Mouse (Mus musculus): ENCODE data around the gene March5.
"Not testable (repeated sequence)": the region's sequence is repeated elsewhere in the genome, so short reads cannot be mapped to it uniquely, and the experiment has no call there.

The March5 gene

GRCm38 (mm10) chr19:37207303-37208175 is at the start of gene March5:
TSS of gene March5 (plus strand) at chr19:37207543.
- peak; percentile 76 for DNase-seq (ENCODE audit: low spot score)

DNA sequence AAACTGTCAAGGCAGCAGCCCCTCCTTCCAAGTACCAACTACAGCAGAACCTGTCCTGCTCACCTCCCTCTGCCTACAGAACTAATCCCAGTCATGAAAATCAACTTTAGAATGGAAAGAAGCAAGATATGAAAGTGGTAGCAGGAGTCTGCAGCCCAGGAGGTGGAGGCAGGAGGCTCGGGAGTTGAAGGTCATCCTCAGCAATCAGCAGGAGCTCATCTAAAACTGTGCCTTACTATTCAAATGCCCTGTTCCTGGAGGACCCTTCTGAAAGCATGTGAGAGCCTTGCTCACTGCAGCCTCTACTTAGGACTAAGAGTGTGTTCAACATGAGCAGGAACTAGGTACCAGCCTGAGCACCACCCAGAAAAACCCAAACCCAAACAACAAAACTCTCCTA is 35.2 kb upstream of the March5 start:
- no peak for DNase-seq (ENCODE audit: low spot score)

DNA sequence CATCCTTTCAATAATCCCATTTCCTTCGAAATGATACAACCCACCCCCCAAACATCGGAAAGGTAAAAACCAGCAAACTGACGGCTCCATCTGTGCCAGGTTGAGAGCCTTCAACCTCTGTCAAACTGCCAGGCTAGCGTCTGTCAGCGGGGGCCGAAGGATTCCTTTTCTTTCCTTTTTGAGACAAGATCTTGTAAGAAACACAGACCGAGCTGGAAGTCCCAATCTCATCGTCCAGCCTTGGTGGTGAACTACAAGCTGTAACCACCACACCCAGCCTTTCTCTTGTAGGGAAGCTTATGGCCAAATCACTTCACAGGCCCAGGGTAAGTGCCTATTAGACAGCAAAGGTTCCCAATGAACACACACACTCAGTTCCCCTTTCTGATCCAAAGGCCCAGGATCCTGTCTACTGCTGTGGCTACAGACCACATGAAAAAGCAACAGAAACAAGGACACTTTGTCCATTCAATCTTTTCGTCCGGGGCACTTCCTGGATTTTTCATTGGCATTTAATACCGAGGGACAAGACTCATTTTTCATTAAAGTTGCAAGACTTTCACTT is 34.7 kb upstream of the March5 start:
- no peak for DNase-seq (ENCODE audit: low spot score)

GRCm38 (mm10) chr19:37173331-37174115 is 33.8 kb upstream of the March5 start:
- no peak for DNase-seq (ENCODE audit: low spot score)

- no peak for DNase-seq (ENCODE audit: low spot score)
Observed at GRCm38 (mm10) chr19:37174116-37174715, 33.1 kb upstream of the March5 start.

DNA sequence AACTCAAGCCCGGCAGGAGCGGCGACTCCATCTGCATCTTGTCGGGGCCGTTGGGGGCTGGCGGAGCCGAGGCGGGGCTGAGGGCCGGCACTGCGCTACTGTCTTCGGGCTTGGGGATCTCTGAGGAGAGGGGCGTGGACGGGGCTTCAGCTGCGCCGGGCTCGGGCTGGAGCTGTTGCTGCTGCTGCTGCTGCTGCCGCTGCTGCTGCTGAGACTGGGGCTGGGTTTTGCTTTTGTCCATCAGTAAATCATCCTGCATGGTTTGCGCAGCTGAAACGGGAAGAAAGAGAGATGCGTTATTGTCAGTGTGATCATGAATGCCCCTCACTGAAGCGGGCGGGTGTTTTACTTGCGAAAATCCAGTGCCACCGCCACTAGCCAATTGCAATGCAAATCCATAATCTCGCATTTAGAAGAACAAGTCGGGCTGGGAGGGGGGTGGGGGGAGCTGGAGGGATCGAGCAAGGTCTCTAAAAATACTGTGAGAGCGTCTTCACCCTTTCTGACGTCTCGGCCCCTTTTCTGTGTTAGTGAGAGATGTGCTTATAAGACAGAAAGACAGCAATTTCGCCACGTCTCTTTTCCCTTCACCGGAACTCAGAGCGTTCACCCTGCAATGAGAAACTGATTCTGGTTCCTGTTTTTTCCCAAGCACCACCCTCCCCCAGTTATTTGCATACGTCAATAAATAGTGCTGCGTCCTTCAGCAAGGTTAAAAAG is 32.5 kb upstream of the March5 start:
- no peak for DNase-seq (ENCODE audit: low spot score)

DNA sequence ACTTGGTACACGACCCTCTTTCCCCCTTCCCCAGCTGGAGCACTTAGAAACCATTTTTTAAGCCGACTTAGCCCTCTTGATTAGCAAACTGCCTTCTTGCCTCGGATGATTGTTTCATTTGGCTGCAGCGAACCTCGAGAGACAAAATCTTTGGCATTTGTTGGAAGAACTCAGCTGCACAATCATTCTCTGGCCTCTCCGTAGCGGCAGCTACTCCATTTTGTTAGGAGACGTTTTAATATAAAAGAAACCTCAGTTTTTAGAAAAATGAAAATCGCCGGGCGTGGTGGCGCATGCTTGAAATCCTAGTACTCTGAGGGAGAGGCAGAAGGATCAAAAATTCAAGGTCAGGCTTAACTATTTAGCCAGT is 31.9 kb upstream of the March5 start:
- no peak for DNase-seq (ENCODE audit: low spot score)

DNA sequence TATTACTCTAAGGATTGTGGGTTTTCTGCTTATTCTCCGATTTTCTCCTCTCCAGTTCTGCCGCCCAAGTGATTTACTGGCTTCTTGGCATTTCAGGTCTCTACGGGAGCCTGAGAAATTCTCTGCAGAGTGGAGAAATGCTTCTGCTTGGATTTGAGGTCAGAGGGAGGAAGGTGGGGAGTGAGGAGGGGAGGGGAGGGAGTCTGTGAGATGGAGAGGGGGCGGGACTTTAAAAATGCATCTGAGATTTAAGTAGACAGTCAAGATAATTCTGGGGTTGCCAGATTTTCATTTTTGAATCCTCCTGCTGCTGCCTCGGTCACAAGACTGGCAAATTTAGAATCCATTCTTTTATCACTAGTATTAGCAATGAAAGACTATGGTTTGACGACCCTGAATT is 31.4 kb upstream of the March5 start:
- no peak for DNase-seq (ENCODE audit: low spot score)

GRCm38 (mm10) chr19:37176879-37177462 is 30.4 kb upstream of the March5 start:
- no peak for DNase-seq (ENCODE audit: low spot score)

GRCm38 (mm10) chr19:37177819-37178708 is 29.3 kb upstream of the March5 start:
- DNase-seq (ENCODE audit: low spot score) = peak; percentile 71

- no peak for DNase-seq (ENCODE audit: low spot score)
Observed at GRCm38 (mm10) chr19:37188366-37188948, 18.9 kb upstream of the March5 start.

GRCm38 (mm10) chr19:37192475-37193058 is 14.8 kb upstream of the March5 start:
- no peak for DNase-seq (ENCODE audit: low spot score)

- no peak for DNase-seq (ENCODE audit: low spot score)
Observed at GRCm38 (mm10) chr19:37198165-37198880, 9.0 kb upstream of the March5 start.

GRCm38 (mm10) chr19:37199889-37200288 is 7.5 kb upstream of the March5 start:
- no peak for DNase-seq (ENCODE audit: low spot score)

DNA sequence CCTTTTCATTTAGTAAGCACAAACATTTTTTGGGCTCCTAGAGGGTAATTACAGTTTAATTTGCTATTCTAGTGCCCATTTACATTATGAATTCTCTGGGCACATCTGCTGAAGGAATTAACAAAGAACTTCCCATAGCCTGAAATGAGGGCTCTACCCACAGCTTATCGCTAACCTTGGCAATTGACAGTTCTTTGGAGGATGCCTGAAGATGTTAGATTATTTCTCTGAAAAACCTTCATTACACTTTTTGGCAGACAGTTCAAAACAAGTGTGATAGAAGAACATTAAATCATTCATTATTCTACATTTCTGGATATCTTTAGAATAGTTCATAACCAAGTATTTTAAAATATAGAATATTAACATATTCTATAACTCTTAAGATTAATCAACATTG is 4.0 kb upstream of the March5 start:
- DNase-seq (ENCODE audit: low spot score) = no peak

GRCm38 (mm10) chr19:37205155-37205554 is 2.2 kb upstream of the March5 start:
- DNase-seq (ENCODE audit: low spot score) = not testable (repeated sequence)

DNA sequence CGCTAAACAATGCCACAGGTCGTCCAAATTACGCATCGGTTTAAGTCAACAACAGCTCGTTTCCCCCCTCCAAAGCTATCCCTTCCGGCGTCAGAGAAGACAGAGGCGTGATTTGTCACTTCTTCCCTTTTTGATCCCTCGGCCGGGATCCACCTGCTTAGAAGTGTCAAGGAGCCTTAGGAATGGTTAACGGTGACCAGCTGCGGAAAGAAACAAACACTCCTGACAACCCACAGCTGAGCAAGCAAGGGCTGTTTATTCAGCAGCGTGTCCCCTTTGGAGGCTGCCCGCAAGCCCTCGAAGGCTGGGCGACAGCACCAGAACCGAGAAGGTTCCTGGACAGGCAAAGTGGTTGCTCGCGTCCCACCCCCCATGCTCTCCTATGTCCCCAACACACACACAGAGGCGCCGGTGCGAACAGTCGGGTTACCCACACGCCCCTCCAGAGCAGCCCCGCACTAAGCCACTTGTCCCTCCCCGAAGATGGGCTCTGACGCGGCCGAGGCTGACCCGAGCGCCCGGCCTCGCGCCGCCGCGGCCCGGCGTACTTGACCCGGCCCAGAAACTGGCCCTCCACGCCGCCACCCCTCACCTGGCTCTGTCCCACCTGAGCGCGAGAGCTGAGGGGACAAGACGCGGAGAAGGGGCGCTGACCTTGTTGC is 571 bp upstream of the March5 start:
- DNase-seq (ENCODE audit: low spot score) = no peak

GRCm38 (mm10) chr19:37208176-37208755 is 923 bp downstream of the March5 start, which contains the start of gene Cpeb3:
TSS of gene Cpeb3 (minus strand) at chr19:37208601.
- no peak for DNase-seq (ENCODE audit: low spot score)

Measured in c-Kit-positive CD71-positive TER-119-positive erythroid progenitor cells, embryonic 14.5 days (primary cell).